Mouse (Mus musculus) neural tube, embryonic 12.5 days (tissue): ENCODE data around the gene Lama4. TPM values are rescaled to one million over a fixed set of nuclear protein-coding genes. Genes with fewer than 3 reads are reported as not detected.

ENCODE experiments used
- ATAC-seq: fragments of 200-750 bp; cut with Nextera tagmentation; 2 replicates; pipeline ENCODE4 v1.8.0; 2017; ENCODE audit warnings: low read depth, mild to moderate bottlenecking, moderate TSS enrichment, moderate library complexity; ENCODE audit not compliant: low FRiP score
- H3K27ac ChIP-seq: fragments of 300-500 bp; sonication (generic); 2 replicates; pipeline ENCODE4 v1.5.1; 2016
- H3K27me3 ChIP-seq: fragments of 300-500 bp; sonication (generic); replicated peaks from 2 replicates; pipeline ENCODE4 v1.6.1; 2016; ENCODE audit warnings: mild to moderate bottlenecking
- H3K36me3 ChIP-seq: fragments of 300-500 bp; sonication (generic); 2 replicates; pipeline ENCODE4 v1.6.1; 2016; ENCODE audit warnings: mild to moderate bottlenecking
- H3K4me1 ChIP-seq: fragments of 300-500 bp; sonication (generic); 2 replicates; pipeline ENCODE4 v1.6.1; 2016
- H3K4me2 ChIP-seq: fragments of 300-500 bp; sonication (generic); replicated peaks from 2 replicates; pipeline ENCODE4 v1.6.1; 2016; ENCODE audit warnings: mild to moderate bottlenecking
- H3K4me3 ChIP-seq: fragments of 300-500 bp; sonication (generic); 2 replicates; pipeline ENCODE4 v1.5.1; 2016
- H3K9ac ChIP-seq: fragments of 300-500 bp; sonication (generic); 2 replicates; pipeline ENCODE4 v1.6.1; 2016; ENCODE audit warnings: mild to moderate bottlenecking
- H3K9me3 ChIP-seq: fragments of 300-500 bp; sonication (generic); 2 replicates; pipeline ENCODE4 v1.6.1; 2016; ENCODE audit warnings: mild to moderate bottlenecking
- WGBS: fragments of 180-500 bp; shearing (Covaris S2); methylation state at CpG from one replicate; pipeline ENCODE4 v1.1.7; 2016; 5-methylcytosine and 5-hydroxymethylcytosine counted together
- polyA plus RNA-seq: library from polyadenylated mRNA; unstranded; fragments of >200 nt; fragmentation: Nextera tagmentation; extraction: Ambion mirVana; gene quantifications from 2 replicates; pipeline ENCODE4 v1.2.1, GENCODE M21; 2016

Lama4 gene
- polyA plus RNA-seq, 1 experiment from 2014 or later, result 40.7 TPM

GRCm38 (mm10) chr10:38972221-38972946, 7.1 kb downstream of the Lama4 start:
- H3K27ac ChIP-seq, result no peak overlapping the region
- H3K36me3 ChIP-seq, result no peaks in the 10 kb centered on the region
- no peak overlapping the region for H3K9ac ChIP-seq
- no peak for ATAC-seq
- no peaks in the 10 kb centered on the region for H3K9me3 ChIP-seq
- no peaks in the 10 kb centered on the region for H3K4me1 ChIP-seq
- no peaks in the 10 kb centered on the region for H3K27me3 ChIP-seq
- no peak overlapping the region for H3K4me3 ChIP-seq
- WGBS, result 71% methylated on average over 7 of the region's 7 CpGs
- no peak overlapping the region for H3K4me2 ChIP-seq

- ATAC-seq, result no peak
- no peaks in the 10 kb centered on the region for H3K36me3 ChIP-seq
- 52% methylated on average over 4 of the region's 4 CpGs for WGBS
- H3K4me2 ChIP-seq, result no peak overlapping the region
- H3K27me3 ChIP-seq, result no peaks in the 10 kb centered on the region
- no peaks in the 10 kb centered on the region for H3K9me3 ChIP-seq
- no peak overlapping the region for H3K9ac ChIP-seq
- H3K4me3 ChIP-seq, result no peak overlapping the region
- no peaks in the 10 kb centered on the region for H3K4me1 ChIP-seq
- H3K27ac ChIP-seq, result no peak overlapping the region
Measured at GRCm38 (mm10) chr10:38973016-38973415, 7.7 kb downstream of the Lama4 start.

- Histone ChIP-seq H3K9ac (no peak overlapping the region), H3K4me3 (no peak overlapping the region), H3K4me2 (no peak overlapping the region), H3K4me1 (no peaks in the 10 kb centered on the region), H3K9me3 (no peaks in the 10 kb centered on the region), H3K36me3 (no peaks in the 10 kb centered on the region), H3K27ac (no peak overlapping the region), H3K27me3 (no peaks in the 10 kb centered on the region)
- WGBS, result 68% methylated on average over 1 of the region's 1 CpGs
- no peak for ATAC-seq
Measured at GRCm38 (mm10) chr10:38978195-38978594, 12.9 kb downstream of the Lama4 start.

- H3K4me3 ChIP-seq, result no peak overlapping the region
- no peaks in the 10 kb centered on the region for H3K36me3 ChIP-seq
- H3K4me2 ChIP-seq, result no peak overlapping the region
- H3K27me3 ChIP-seq, result no peaks in the 10 kb centered on the region
- 75% methylated on average over 5 of the region's 5 CpGs for WGBS
- H3K9me3 ChIP-seq, result no peaks in the 10 kb centered on the region
- no peak overlapping the region for H3K9ac ChIP-seq
- H3K4me1 ChIP-seq, result no peaks in the 10 kb centered on the region
- H3K27ac ChIP-seq, result no peak overlapping the region
- no peak for ATAC-seq
Measured at GRCm38 (mm10) chr10:38979699-38980098, 14.4 kb downstream of the Lama4 start.

- ATAC-seq, result no peak
- Histone ChIP-seq H3K9me3 (no peaks in the 10 kb centered on the region), H3K27me3 (no peaks in the 10 kb centered on the region), H3K4me3 (no peak overlapping the region), H3K36me3 (no peaks in the 10 kb centered on the region), H3K9ac (no peak overlapping the region), H3K27ac (no peak overlapping the region), H3K4me2 (no peak overlapping the region), H3K4me1 (no peaks in the 10 kb centered on the region)
- WGBS, result 70% methylated on average over 3 of the region's 3 CpGs
Measured at GRCm38 (mm10) chr10:38980980-38981379, 15.7 kb downstream of the Lama4 start.

- H3K4me1 ChIP-seq, result no peaks in the 10 kb centered on the region
- H3K4me3 ChIP-seq, result no peak overlapping the region
- no peak overlapping the region for H3K9ac ChIP-seq
- no peak for ATAC-seq
- WGBS, result 73% methylated on average over 4 of the region's 4 CpGs
- no peak overlapping the region for H3K27ac ChIP-seq
- no peaks in the 10 kb centered on the region for H3K27me3 ChIP-seq
- H3K4me2 ChIP-seq, result no peak overlapping the region
- no peaks in the 10 kb centered on the region for H3K36me3 ChIP-seq
- H3K9me3 ChIP-seq, result no peaks in the 10 kb centered on the region
Measured at GRCm38 (mm10) chr10:38984358-38985075, 19.2 kb downstream of the Lama4 start.

GRCm38 (mm10) chr10:38986053-38986452, 20.7 kb downstream of the Lama4 start:
- no peaks in the 10 kb centered on the region for H3K27me3 ChIP-seq
- H3K36me3 ChIP-seq, result no peaks in the 10 kb centered on the region
- ATAC-seq, result no peak
- no peak overlapping the region for H3K4me3 ChIP-seq
- no peaks in the 10 kb centered on the region for H3K4me1 ChIP-seq
- H3K9ac ChIP-seq, result no peak overlapping the region
- H3K9me3 ChIP-seq, result no peaks in the 10 kb centered on the region
- H3K27ac ChIP-seq, result no peak overlapping the region
- no peak overlapping the region for H3K4me2 ChIP-seq
- whole genome bisulfite sequencing, result 60% methylated on average over 3 of the region's 3 CpGs

GRCm38 (mm10) chr10:38992827-38993226, 27.5 kb downstream of the Lama4 start:
- 90% methylated on average over 1 of the region's 1 CpGs for WGBS
- H3K9me3 ChIP-seq, result no peaks in the 10 kb centered on the region
- H3K4me3 ChIP-seq, result no peak overlapping the region
- H3K4me2 ChIP-seq, result no peak overlapping the region
- no peaks in the 10 kb centered on the region for H3K27me3 ChIP-seq
- no peak overlapping the region for H3K9ac ChIP-seq
- no peak overlapping the region for H3K27ac ChIP-seq
- ATAC-seq, result no peak
- no peaks in the 10 kb centered on the region for H3K36me3 ChIP-seq
- no peaks in the 10 kb centered on the region for H3K4me1 ChIP-seq

- Histone ChIP-seq H3K36me3 (no peaks in the 10 kb centered on the region), H3K9me3 (no peaks in the 10 kb centered on the region), H3K9ac (no peak overlapping the region), H3K4me3 (no peak overlapping the region), H3K27me3 (no peaks in the 10 kb centered on the region), H3K4me1 (no peaks in the 10 kb centered on the region), H3K27ac (no peak overlapping the region), H3K4me2 (no peak overlapping the region)
- ATAC-seq, result no peak
- WGBS, result 84% methylated on average over 2 of the region's 2 CpGs
Measured at GRCm38 (mm10) chr10:38993632-38994424, 28.5 kb downstream of the Lama4 start.

- H3K4me1 ChIP-seq, result no peaks in the 10 kb centered on the region
- 87% methylated on average over 9 of the region's 9 CpGs for WGBS
- no peak for ATAC-seq
- no peaks in the 10 kb centered on the region for H3K36me3 ChIP-seq
- no peak overlapping the region for H3K9ac ChIP-seq
- no peak overlapping the region for H3K4me3 ChIP-seq
- no peak overlapping the region for H3K4me2 ChIP-seq
- no peaks in the 10 kb centered on the region for H3K9me3 ChIP-seq
- no peak overlapping the region for H3K27ac ChIP-seq
- no peaks in the 10 kb centered on the region for H3K27me3 ChIP-seq
Measured at GRCm38 (mm10) chr10:38994719-38995450, 29.6 kb downstream of the Lama4 start.

- no peak overlapping the region for H3K9ac ChIP-seq
- 89% methylated on average over 2 of the region's 2 CpGs for WGBS
- no peak for ATAC-seq
- H3K27ac ChIP-seq, result no peak overlapping the region
- no peak overlapping the region for H3K4me3 ChIP-seq
- no peaks in the 10 kb centered on the region for H3K4me1 ChIP-seq
- no peaks in the 10 kb centered on the region for H3K27me3 ChIP-seq
- H3K4me2 ChIP-seq, result no peak overlapping the region
- H3K9me3 ChIP-seq, result no peaks in the 10 kb centered on the region
- no peaks in the 10 kb centered on the region for H3K36me3 ChIP-seq
Measured at GRCm38 (mm10) chr10:38995896-38996295, 30.6 kb downstream of the Lama4 start.

GRCm38 (mm10) chr10:39000951-39001350, 35.6 kb downstream of the Lama4 start:
- no peak overlapping the region for H3K9ac ChIP-seq
- no peaks in the 10 kb centered on the region for H3K36me3 ChIP-seq
- no peaks in the 10 kb centered on the region for H3K4me1 ChIP-seq
- no peaks in the 10 kb centered on the region for H3K9me3 ChIP-seq
- no peak for ATAC-seq
- no peaks in the 10 kb centered on the region for H3K27me3 ChIP-seq
- H3K4me3 ChIP-seq, result no peak overlapping the region
- H3K27ac ChIP-seq, result no peak overlapping the region
- WGBS, result 92% methylated on average over 4 of the region's 4 CpGs
- no peak overlapping the region for H3K4me2 ChIP-seq
